Mouse (Mus musculus) liver, adult (tissue): ENCODE data around the gene Tm7sf3.

Experiments
- GATA4 ChIP-seq: IDR thresholded peaks from 2 replicates; pipeline ENCODE4 v1.6.1; 2014; ENCODE audit warnings: mild to moderate bottlenecking, low read length; ENCODE audit not compliant: insufficient replicate concordance

Tm7sf3 gene

DNA sequence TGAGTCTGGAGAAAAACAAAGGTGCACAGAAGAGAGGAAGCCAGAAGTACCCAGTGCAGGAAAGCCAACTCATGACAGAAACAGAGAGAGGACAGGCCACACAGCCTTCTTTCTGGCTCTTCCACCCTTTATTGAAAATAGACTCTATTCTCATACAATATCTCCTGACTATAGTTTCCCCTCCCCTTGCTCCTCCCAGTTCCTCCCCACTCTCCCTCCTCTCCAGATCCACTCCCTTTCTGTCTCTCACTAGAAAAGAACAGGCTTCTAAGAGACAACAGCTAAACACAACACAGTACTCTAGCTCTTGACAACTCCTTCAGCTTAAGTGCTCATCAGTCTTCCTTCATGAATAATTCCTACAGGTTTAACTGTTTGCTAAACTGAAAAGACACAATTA is 26.0 kb upstream of the Tm7sf3 start:
- TF ChIP-seq GATA4: no peak

GRCm38 (mm10) chr6:146666811-146667210 is 24.2 kb upstream of the Tm7sf3 start:
- TF ChIP-seq GATA4: no peak

DNA sequence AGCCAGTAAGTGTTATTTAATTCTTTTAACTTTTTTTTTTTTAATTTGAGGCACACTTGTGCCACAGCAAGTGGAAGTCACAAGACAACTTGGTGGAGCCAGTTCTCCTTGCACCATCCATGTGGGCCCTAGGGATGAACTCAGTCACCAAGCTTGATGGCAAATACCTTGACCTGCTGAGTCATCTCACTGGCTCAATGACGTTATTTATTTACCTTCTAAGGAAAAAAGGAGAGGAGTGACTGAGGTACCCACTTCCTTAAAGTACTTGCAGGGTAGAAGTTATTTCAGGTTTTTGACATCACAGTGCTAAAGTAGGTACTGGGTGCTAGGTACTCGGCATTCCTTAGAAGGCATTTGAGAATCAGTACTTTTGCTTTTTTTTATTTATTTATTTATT is 22.8 kb upstream of the Tm7sf3 start:
- no peak for TF ChIP-seq GATA4

DNA sequence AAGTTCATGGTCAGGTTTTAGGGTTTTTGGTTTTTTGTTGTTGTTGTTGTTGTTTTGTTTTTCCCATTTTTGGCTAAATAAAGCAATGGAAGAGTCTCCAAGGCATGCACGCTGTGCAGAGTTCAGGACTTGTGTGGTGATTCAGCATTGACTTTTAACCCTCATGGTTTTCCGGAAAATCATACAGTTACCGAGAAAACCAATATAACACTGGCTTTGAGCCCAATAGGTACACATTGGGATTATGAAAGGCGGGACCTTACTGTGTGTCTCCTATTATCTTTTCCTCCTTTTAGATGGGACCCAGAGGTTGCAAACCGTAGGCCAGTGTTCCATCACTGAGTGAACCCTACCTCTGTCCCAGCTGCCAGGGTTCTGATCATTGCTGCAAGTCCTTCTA is 22.3 kb upstream of the Tm7sf3 start:
- TF ChIP-seq GATA4: no peak

DNA sequence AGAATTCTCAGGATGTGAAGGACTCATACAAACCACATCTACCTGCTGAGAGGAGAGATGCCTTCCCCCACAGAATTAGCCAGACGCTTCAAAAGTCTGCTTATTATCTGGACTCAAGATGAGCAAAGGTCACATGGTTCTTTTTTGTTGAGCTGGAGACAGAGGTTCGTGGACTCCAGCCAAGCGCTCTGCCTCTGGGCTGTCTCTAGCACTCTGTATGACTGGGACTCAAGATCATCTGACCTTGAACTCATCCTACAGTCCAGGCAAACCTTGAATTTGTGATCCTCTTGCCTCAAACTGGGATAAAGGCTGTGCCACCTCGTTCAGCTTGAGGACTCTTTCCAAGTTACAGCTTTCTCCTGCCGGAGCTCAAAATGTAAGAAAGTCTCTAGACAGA is 21.5 kb upstream of the Tm7sf3 start:
- no peak for TF ChIP-seq GATA4

DNA sequence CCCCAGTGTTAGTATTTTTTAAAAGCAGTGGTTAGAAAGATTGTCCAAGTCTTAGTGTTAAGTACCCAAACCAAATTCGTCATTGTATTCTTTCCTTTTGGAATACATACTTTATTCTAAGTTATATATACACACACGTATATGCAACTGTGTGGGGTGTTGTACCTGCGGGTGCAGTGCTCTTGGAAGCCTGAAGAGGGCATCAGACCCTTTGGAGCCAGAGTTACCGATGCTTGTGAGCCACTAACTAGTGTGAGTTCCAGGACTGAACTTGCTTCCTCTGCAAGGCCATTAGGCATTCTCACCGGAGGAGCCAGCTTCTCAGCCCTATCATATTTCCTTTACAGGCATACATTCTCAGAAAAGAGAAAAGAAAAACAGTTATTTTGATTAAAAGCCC is 20.1 kb upstream of the Tm7sf3 start:
- TF ChIP-seq GATA4: no peak

DNA sequence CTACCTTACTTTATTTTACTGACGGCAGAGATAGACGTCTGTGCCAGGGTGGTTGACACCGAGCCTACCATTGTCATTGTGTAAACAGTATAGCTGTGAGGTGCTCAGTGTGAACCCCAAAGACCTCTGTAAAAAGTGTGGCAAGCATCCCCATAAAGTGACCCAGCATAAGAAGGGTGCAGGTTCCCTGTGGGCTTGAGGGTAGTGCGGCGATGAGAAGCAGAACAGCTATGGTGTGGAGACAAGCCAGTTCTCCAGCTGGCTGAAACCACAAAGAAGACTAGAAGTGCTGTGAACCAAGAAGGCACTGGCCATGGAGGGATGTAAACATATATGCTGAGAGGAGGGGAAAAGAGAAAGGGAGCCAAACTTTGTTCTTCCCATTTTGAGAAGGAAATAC is 19.0 kb upstream of the Tm7sf3 start:
- no peak for TF ChIP-seq GATA4

- no peak for TF ChIP-seq GATA4
Measured at GRCm38 (mm10) chr6:146660591-146660990, 18.0 kb upstream of the Tm7sf3 start.

- no peak for TF ChIP-seq GATA4
Measured at GRCm38 (mm10) chr6:146653197-146653596, 10.6 kb upstream of the Tm7sf3 start.

GRCm38 (mm10) chr6:146651431-146651830 is 8.8 kb upstream of the Tm7sf3 start:
- no peak for TF ChIP-seq GATA4

GRCm38 (mm10) chr6:146650013-146650412 is 7.4 kb upstream of the Tm7sf3 start:
- no peak for TF ChIP-seq GATA4

DNA sequence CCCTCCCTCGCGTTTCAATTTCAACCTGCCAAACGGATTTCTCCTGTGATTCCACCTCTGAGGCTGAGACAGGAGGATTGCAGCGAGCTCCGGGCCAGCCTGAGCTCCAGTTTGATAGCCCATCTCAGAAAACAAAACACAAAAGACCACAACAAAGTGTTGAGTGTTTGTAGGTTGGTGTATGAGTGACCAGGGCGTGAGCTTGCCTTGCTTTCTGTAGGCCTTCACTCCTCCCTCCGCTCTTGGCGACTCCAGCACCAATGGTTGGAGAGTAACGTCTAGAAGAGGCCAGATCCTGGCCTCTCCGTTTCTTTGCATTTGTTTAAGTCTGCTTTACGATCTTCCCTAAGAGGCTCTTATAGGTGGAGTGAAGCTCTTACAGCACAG is 553 bp upstream of the Tm7sf3 start:
- TF ChIP-seq GATA4: no peak

GRCm38 (mm10) chr6:146641621-146642210 is 908 bp downstream of the Tm7sf3 start:
- no peak for TF ChIP-seq GATA4

GRCm38 (mm10) chr6:146640991-146641390 is 1.6 kb downstream of the Tm7sf3 start:
- TF ChIP-seq GATA4: no peak

- no peak for TF ChIP-seq GATA4
Measured at GRCm38 (mm10) chr6:146640068-146640965, 2.3 kb downstream of the Tm7sf3 start.

DNA sequence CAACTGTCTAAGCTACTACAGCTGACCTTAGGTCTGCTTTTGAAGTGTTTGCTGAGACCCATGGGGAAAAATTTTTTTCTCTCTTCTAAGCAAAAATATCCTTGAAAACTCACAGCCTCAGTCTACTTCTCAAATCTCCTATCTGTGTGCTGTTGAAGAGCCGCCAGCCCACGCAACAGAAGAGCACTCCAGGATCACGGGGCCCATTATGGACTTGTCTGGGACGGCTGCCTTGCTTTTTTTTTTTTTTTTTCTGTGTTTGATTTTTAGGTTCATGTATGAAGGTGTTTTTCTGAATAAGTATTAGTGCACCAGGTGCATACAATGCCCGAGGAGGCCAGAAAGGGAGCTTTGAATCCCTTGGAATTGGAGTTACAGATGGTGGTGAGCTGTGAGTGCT is 6.1 kb downstream of the Tm7sf3 start:
- no peak for TF ChIP-seq GATA4

GRCm38 (mm10) chr6:146634759-146635606 is 7.6 kb downstream of the Tm7sf3 start:
- TF ChIP-seq GATA4: no peak
